Mouse (Mus musculus) thymus, postnatal 10 days (tissue): ENCODE results near the gene Car3.

ENCODE experiments used
- DNase-seq, 2 experiments: peaks; one replicate each; pipeline ENCODE4 v3.0.0; 2021; ENCODE audit warnings: low spot score in 2 of 2

Gene Car3

GRCm38 (mm10) chr3:14876325-14876918 lies 13.1 kb downstream of the Car3 start:
- no peak for DNase-seq

GRCm38 (mm10) chr3:14877251-14877909 lies 14.1 kb downstream of the Car3 start:
- DNase-seq = no peak

DNA sequence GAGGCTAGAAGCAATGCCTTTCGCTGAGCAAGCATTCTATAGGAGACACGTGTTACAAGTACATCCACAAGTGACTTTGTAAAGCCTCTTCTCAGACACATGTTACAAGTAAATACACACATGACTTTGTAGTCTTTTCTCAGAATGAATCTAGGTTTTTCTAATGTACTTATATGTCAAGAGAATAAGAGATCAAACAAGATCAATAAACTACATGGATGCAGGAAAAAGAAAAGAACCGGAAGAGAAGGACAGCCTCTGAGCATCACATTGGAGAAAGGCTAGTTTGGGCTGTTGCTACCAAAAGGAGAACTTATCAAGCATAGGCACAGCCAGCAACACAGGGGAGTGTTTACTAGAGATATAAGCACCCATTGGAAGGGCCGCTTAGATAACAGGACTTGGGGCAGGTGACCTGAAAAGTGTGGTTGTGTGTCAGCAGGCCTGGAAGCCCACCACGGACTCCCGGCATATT lies 15.5 kb downstream of the Car3 start:
- no peak for DNase-seq

DNA sequence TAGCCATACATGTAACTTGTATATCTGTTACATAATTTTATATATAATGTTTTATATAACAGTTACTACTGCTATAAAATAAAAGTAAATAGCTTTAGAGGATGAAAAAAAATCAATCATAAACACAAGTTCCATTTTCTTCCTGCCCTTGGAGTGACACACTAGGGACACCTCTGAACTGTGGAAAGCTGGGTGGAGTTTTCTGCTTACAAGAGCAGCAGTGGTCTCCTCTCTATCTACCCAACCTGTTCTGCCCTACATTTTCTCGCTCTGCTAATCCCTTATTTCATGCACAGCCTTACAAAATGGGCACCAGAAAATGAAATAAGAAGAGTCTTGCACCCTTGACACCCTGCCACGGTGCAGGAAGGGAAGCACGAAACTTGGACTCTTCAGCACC lies 16.0 kb downstream of the Car3 start:
- no peak for DNase-seq

GRCm38 (mm10) chr3:14880277-14880676 lies 17.0 kb downstream of the Car3 start:
- DNase-seq = no peak

DNA sequence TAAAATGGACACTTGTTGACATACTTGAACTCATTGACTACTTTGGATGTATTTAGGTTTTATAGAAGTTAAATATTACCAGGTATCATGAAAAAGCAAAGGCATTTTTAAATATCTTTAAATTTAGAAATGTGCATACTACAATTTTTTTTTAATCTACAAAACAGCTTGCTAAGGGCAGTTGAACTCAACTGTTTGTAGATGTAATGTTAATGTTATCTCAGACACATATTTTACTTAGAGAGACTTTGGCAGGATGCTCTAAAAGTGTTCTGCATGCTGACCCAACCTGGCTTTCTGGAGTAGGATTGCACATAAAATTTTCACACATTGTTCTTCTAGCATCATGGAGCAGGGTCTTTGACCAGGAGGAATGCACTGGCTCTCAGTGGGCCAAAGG lies 18.7 kb downstream of the Car3 start:
- no peak for DNase-seq

GRCm38 (mm10) chr3:14882756-14883155 lies 19.4 kb downstream of the Car3 start:
- no peak for DNase-seq

- DNase-seq = no peak
These were observed 21.5 kb downstream of the Car3 start for GRCm38 (mm10) chr3:14884826-14885225.

GRCm38 (mm10) chr3:14886102-14887098 lies 23.1 kb downstream of the Car3 start, which contains the start of gene Car2:
Gene Car2, plus strand, starts transcription at chr3:14886273.
- DNase-seq = peak; percentile 30 to 59

DNA sequence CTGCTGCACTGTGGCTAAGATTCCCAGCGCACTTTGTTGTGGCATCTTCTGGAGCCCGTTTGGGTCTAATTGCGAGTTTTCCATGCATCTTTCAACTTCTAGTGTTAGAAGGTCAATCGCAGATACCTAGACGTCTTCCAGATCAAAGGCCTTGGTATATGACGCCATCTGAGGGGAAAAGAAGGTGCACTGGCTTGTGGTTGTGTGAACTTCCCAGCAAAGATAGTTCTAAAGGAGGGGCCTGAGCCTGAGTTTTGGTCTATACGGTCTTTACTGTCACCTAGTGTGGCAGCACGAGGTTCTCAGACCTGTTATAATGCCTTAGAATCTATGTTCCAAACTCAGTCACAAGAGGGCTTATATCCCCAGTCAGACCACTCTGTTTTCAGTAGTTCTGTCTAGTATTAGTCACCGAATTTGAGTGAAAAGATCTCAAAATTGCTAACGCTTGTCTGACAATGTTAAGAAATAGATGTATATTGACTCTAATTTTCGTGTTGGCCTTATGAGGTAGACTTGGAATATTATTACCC lies 23.9 kb downstream of the Car3 start:
- no peak for DNase-seq

- no peak for DNase-seq
These were observed 24.5 kb downstream of the Car3 start for GRCm38 (mm10) chr3:14887686-14888295.

GRCm38 (mm10) chr3:14888549-14888948 lies 25.2 kb downstream of the Car3 start:
- DNase-seq = no peak

GRCm38 (mm10) chr3:14889085-14889484 lies 25.8 kb downstream of the Car3 start:
- no peak for DNase-seq

DNA sequence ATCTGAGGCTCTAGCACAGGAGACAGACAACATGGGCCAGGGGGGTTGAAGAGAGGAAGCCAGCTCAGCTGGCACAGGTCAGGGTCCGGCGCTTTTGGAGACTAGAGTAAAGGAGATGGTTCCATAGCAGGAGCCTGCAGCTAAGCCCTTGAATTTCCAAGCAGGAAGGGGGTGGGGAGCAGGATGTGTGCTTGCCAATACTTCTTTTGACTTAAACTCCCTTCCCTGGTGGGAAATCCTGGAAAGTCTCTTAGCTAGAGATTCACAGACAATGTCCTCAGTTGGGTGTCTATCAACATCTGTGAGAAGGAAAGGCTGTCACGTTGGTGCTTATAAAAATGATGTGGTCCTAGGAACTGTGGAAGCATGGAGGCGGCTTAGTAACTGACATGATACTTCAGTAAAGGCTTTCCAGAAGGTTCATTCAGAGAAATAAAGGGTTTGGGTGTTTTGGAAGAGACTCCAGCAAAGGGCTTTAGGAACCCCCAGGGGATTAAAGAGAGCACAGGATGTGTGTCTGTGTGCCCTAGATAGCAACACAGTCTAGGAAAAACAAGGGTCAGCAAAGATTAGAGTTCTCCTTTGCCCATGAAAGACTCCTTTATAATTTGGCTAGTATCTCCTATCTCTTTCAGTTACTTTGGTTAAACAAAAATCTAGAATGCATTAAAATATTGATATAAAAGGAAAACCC lies 26.6 kb downstream of the Car3 start:
- DNase-seq = no peak

DNA sequence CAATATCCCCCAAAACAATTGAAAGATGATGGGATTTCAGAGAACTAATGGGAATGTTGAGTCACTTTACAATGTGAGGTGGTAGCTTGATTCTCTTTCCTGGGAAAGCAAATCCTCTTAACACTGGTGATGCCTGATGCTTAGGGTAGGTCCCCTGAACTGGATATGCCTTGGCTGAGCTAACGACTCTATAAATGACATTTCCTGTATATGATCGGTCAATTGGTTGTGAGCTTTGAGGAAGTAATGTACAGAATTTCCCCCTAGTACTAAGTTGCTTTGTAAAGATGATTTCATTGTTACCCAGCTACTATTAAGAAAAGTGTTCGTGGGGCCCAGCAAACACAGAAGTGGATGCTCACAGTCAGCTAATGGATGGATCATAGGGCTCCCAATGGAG lies 29.7 kb downstream of the Car3 start:
- no peak for DNase-seq

DNA sequence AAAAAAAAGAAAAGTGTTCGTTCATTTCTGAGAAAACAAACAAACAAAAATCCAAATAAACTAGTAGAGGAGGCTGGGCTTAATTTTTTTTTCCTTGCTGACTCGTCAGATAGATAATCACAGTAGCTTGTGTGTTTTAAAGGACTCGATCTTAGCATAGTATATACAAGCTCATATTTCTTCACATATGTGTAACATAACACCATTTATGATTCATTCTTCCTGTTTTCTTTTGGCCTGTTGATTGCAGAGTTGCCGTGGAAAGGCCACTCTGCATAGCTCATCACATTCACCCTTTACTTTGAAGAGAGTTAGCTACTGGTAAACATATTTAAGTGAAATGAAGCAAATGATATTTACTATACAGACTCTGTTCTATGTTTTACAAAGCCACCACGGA lies 30.4 kb downstream of the Car3 start:
- no peak for DNase-seq

GRCm38 (mm10) chr3:14895333-14895732 lies 32.0 kb downstream of the Car3 start:
- DNase-seq = no peak

DNA sequence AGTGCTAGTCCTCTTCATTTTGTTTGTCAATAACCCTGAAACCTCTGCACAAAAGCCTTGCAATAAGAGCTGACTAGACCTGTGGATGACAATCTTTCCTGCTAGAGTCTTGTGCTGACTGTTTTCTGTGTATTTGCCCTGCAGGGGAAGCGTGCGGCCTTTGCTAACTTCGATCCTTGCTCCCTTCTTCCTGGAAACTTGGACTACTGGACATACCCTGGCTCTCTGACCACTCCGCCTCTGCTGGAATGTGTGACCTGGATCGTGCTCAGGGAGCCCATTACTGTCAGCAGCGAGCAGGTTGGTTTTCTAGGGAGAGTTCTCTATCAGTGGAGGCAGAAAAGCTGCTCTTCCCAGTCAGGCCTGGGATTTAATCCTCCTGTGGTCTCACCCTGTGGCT lies 34.5 kb downstream of the Car3 start:
- DNase-seq = no peak

GRCm38 (mm10) chr3:14903380-14903779 lies 40.1 kb downstream of the Car3 start:
- DNase-seq = no peak

DNA sequence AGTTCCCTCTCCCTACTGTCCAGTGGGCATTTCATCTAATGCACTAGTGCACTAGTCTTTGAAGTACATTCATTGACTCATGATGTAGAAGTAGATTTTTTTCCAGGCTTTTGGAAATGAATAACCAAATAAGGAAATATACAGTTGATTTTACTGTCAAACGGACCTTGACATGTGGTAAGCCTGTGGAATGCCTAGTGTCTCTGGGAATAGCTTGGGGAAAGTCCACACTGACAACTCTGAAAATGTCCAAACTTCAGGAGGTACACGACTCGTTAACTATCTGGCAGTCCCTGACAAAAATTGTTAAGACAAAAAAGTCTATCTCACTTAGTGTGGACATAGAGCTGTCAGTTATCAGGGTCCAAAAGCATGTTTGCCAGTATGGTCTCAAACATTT lies 40.9 kb downstream of the Car3 start:
- DNase-seq = no peak

- DNase-seq = no peak
These were observed 44.0 kb downstream of the Car3 start for GRCm38 (mm10) chr3:14907271-14907670.
